ENCODE assay signal across 15 mouse cellular contexts in the genomic region with DNA sequence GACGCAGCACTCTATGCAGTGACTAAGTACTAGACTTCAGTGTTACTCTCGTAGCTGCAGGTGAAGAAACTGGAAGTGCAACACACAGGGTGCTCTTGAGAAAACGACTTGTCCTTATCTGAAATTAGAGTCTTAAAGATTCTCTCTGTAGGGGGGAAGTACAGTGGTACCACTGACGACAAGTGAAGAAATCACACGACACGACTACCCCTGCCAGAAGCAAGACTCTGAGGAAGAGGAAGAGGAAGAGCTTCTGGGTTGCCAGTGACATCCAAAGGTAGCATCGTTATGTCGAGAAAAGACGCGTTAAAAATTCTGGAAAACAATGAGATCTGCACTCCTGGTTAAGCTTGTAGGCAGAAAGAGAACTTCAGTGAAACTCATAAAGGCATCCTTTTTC.
"Had no signal": no experiment of that assay in that cellular context is flagged by ENCODE, and none has a peak within 500 bp of the region (broad histone marks: within the 10 kb centered on the region; RNA-seq: fewer than 3 reads in every experiment).

No protein-coding gene starts in this region.

- H3K4me2 ChIP-seq: intestine, embryonic 15.5 days; liver, embryonic 11.5 days; liver, embryonic 15.5 days; stomach, embryonic 15.5 days had no signal

- H3K27ac ChIP-seq: intestine, embryonic 15.5 days; liver, embryonic 15.5 days; neural tube, embryonic 12.5 days; stomach, embryonic 15.5 days had no signal

- H3K9ac ChIP-seq: intestine, embryonic 15.5 days; liver, embryonic 15.5 days; neural tube, embryonic 12.5 days; stomach, embryonic 15.5 days had no signal

- H3K4me3 ChIP-seq: intestine, embryonic 15.5 days; left cerebral cortex, adult 2 months; liver, embryonic 15.5 days; megakaryocyte, embryonic 14.5 days; neural tube, embryonic 12.5 days; stomach, embryonic 15.5 days had no signal

- H3K4me1 ChIP-seq: intestine, embryonic 15.5 days; liver, embryonic 15.5 days had no signal

- ATAC-seq: intestine, embryonic 15.5 days; lung, postnatal 0 days had no signal

- DNase-seq: kidney, adult 18-20 months; kidney, postnatal 25 days; lung, adult 2 months; lung, postnatal 4 days; right cerebral cortex, postnatal 14 days; thymus, postnatal 4 days had no signal

- H3K27me3 ChIP-seq: intestine, embryonic 15.5 days; liver, embryonic 15.5 days; megakaryocyte, embryonic 14.5 days; neural tube, embryonic 12.5 days; stomach, embryonic 15.5 days had no signal

- H3K9me3 ChIP-seq: intestine, embryonic 15.5 days; limb, embryonic 10.5 days; liver, embryonic 15.5 days; megakaryocyte, embryonic 14.5 days; neural tube, embryonic 12.5 days; stomach, embryonic 15.5 days had no signal
